Mouse (Mus musculus) limb, embryonic 15.5 days (tissue): ENCODE data around the gene Smim15. TPM values are rescaled to one million over a fixed set of nuclear protein-coding genes. Genes with fewer than 3 reads are reported as not detected.

ENCODE experiments used
- ATAC-seq: fragments of 200-750 bp; cut with Nextera tagmentation; 2 replicates; pipeline ENCODE4 v1.8.0; 2017; ENCODE audit warnings: low read depth, moderate TSS enrichment; ENCODE audit not compliant: insufficient number of reproducible peaks, low FRiP score, low TSS enrichment
- H3K27ac ChIP-seq: fragments of 300-500 bp; sonication (generic); 2 replicates; pipeline ENCODE4 v1.5.1; 2015; ENCODE audit warnings: moderate library complexity, mild to moderate bottlenecking, inconsistent platforms
- H3K27me3 ChIP-seq: fragments of 300-500 bp; sonication (generic); 2 replicates; pipeline ENCODE4 v1.6.1; 2015; ENCODE audit warnings: inconsistent platforms
- H3K36me3 ChIP-seq: fragments of 300-500 bp; sonication (generic); 2 replicates; pipeline ENCODE4 v1.6.1; 2015; ENCODE audit warnings: inconsistent platforms
- H3K4me1 ChIP-seq: fragments of 300-500 bp; sonication (generic); 2 replicates; pipeline ENCODE4 v1.6.1; 2015; ENCODE audit warnings: inconsistent platforms
- H3K4me2 ChIP-seq: fragments of 300-500 bp; sonication (generic); 2 replicates; pipeline ENCODE4 v1.6.1; 2015; ENCODE audit warnings: mild to moderate bottlenecking, inconsistent platforms
- H3K4me3 ChIP-seq: fragments of 300-500 bp; sonication (generic); 2 replicates; pipeline ENCODE4 v1.5.1; 2015; ENCODE audit warnings: mild to moderate bottlenecking, inconsistent platforms
- H3K9ac ChIP-seq: fragments of 300-500 bp; sonication (generic); 2 replicates; pipeline ENCODE4 v1.6.1; 2015; ENCODE audit warnings: inconsistent platforms
- H3K9me3 ChIP-seq: fragments of 300-500 bp; sonication (generic); 2 replicates; pipeline ENCODE4 v1.6.1; 2016; ENCODE audit warnings: inconsistent platforms
- WGBS: fragments of 180-500 bp; shearing (Covaris S2); methylation state at CpG from one replicate; pipeline ENCODE4 v1.1.7; 2015; 5-methylcytosine and 5-hydroxymethylcytosine counted together
- polyA plus RNA-seq: library from polyadenylated mRNA; unstranded; fragments of >200 nt; fragmentation: Nextera tagmentation; extraction: Ambion mirVana; gene quantifications from 2 replicates; pipeline ENCODE4 v1.2.1, GENCODE M21; 2015

Gene Smim15
- 52.2 and 55.3 TPM in 2 replicates for polyA plus RNA-seq

DNA sequence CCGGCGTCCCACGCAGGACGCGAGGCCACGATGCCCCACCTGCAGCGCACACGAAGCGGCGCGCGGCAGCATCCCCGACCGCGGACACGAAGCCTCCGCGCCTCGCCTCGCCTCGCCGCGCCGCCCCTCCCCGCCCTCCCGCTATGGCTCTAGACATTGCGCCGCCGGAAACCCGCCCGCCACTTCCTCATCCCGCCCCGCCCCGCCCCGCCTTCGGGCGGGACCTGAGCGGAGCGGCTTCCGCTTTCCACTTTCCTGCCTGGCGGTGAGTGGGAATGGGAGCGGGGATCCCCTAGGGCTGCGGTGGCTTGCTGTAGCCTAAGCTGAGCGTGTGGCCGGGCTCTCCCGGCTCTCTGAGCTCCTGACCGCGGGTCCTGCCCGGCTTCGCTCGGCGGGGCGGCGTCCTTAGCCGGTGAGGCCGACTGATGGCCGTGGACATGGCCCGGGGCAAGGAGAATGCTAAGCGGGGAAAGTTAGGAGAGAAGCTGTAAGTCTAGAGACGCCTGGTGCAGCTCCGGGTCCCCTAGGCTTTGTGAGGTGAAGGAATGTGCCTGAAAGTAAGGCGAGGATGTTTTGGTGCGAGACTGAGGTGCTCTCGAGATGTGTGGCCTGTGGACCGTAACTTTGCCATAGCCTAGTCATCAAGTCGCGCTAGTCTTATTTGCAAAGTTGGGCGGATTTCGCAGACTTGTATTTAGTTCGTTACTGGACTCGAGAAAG lies at the start of gene Smim15:
Smim15 (plus strand) TSS at position 225 of the 720 bp plus-strand sequence.
- Histone ChIP-seq H3K4me1 (peaks cover 26% of the 10 kb centered on the region), H3K27ac (peak within 1 kb of the TSS; percentile 96), H3K4me2 (peak within 1 kb of the TSS; percentile 60), H3K36me3 (peaks cover 10% of the 10 kb centered on the region), H3K27me3 (no peaks in the 10 kb centered on the region), H3K4me3 (peak within 1 kb of the TSS; percentile 97), H3K9me3 (no peaks in the 10 kb centered on the region), H3K9ac (peak within 1 kb of the TSS; percentile 100)
- ATAC-seq, result peak; percentile 95
- under 1% methylated on average over 70 of the region's 71 CpGs for WGBS

DNA sequence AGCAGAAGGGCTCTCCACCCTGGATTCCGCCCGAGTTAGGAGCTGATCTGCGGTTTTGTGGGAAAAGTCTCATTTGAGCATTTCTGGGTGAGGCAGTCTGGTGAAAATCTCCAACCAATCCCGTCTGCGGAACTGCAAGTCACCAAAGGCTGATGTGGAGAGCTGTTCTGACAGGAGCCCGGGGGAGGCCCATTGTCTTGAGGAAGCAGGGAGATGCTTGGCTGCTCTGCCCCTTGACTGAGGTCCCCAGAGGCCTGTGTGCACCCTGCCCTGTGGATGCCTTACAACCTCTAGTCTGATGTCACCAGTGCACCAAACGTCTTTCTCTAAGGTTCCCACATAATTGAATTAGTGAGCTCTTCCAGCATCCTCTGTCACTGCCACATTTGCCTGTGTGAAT lies 49.0 kb upstream of the Smim15 start:
- H3K9ac ChIP-seq, result no peak overlapping the region
- no peaks in the 10 kb centered on the region for H3K36me3 ChIP-seq
- H3K4me2 ChIP-seq, result no peak overlapping the region
- ATAC-seq, result no peak
- no peaks in the 10 kb centered on the region for H3K4me1 ChIP-seq
- no peaks in the 10 kb centered on the region for H3K9me3 ChIP-seq
- H3K27ac ChIP-seq, result no peak overlapping the region
- WGBS, result 67% methylated on average over 7 of the region's 7 CpGs
- H3K27me3 ChIP-seq, result no peaks in the 10 kb centered on the region
- no peak overlapping the region for H3K4me3 ChIP-seq

DNA sequence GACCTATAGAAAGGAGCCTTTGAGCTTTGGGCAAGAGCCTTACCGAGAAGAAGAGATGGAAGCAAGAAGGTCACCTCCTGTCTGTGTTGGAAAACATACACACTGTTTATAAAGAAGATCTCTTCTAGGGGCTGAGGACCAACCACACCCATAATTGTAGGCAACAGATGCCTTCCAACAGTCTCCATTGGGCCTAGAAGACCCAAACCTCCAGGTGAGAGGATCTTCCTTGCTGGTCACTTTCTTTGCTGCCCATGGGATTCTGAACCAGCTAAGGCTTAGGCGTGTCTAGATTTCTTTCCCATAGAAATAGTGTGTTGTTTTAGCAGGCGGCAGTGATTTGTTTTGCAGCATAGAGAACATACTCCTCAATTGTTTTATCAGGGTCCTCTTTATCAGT lies 47.9 kb upstream of the Smim15 start:
- H3K4me2 ChIP-seq, result no peak overlapping the region
- H3K4me1 ChIP-seq, result no peaks in the 10 kb centered on the region
- no peak for ATAC-seq
- H3K4me3 ChIP-seq, result no peak overlapping the region
- 94% methylated on average over 3 of the region's 3 CpGs for WGBS
- no peaks in the 10 kb centered on the region for H3K9me3 ChIP-seq
- no peak overlapping the region for H3K27ac ChIP-seq
- no peaks in the 10 kb centered on the region for H3K27me3 ChIP-seq
- H3K36me3 ChIP-seq, result no peaks in the 10 kb centered on the region
- H3K9ac ChIP-seq, result no peak overlapping the region

DNA sequence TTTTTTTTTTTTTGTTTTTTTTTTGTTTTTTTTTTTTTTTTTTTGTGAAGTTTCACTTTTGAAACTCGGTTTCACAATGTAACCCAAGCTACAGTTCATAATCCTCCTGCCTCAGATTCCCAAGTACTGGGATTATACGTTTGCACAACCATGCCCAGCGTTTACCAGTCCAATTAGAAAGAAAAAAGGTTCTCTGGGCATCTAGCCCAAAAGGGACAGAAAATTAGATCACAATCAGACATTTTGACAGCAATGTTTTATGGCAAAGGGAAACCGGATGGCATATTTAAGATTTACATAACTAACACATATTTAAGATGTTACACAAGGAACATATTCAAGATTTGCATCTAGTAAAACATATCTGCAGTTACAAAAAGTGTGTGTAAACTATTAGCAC lies 36.4 kb upstream of the Smim15 start:
- H3K27ac ChIP-seq, result no peak overlapping the region
- ATAC-seq, result no peak
- H3K36me3 ChIP-seq, result no peaks in the 10 kb centered on the region
- no peak overlapping the region for H3K4me2 ChIP-seq
- H3K4me3 ChIP-seq, result no peak overlapping the region
- no peaks in the 10 kb centered on the region for H3K27me3 ChIP-seq
- no peaks in the 10 kb centered on the region for H3K4me1 ChIP-seq
- no peak overlapping the region for H3K9ac ChIP-seq
- no peaks in the 10 kb centered on the region for H3K9me3 ChIP-seq
- 79% methylated on average over 4 of the region's 4 CpGs for WGBS

DNA sequence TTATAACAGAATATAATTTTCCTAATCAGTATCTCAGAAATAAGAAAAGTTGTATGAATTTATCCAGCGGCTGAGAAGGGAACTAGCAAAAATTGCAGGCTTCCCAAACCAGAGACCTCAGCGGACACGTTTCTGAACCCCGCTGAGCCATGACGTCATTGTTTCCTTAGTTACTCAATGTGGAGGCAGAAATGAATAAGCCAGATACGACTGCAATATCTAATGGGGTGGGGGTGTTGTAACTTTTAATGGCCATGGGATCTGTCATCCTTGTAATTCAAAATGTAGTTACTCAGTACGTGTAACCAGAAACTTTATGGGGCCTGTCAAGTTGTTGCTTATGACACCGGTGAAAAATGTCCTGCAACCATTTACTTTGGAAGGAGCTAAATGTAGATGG lies 31.1 kb upstream of the Smim15 start:
- H3K9me3 ChIP-seq, result no peaks in the 10 kb centered on the region
- H3K27me3 ChIP-seq, result no peaks in the 10 kb centered on the region
- no peaks in the 10 kb centered on the region for H3K4me1 ChIP-seq
- H3K36me3 ChIP-seq, result no peaks in the 10 kb centered on the region
- WGBS, result 54% methylated on average over 8 of the region's 8 CpGs
- ATAC-seq, result no peak
- H3K9ac ChIP-seq, result no peak overlapping the region
- no peak overlapping the region for H3K27ac ChIP-seq
- H3K4me2 ChIP-seq, result no peak overlapping the region
- H3K4me3 ChIP-seq, result no peak overlapping the region

DNA sequence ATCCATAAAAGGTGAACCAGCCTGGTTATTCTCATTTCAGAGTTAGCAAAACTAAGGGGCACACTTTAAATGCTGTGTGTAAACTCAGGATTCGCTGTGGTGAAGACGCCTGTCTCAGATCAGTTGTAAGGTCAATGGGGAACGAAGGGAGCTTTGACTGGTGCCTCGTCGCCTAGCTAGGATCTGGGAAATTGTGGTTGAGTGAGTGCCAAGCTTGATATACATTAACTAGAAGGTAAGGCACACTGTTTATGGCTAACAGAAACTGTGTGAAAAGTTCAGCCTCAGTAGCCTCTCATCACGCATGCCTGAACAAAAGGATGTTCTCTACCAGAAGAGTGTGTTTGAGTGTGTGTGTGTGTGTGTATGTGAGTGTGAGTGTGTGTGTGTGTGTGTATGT lies 30.4 kb upstream of the Smim15 start:
- H3K4me1 ChIP-seq, result no peaks in the 10 kb centered on the region
- H3K9ac ChIP-seq, result no peak overlapping the region
- ATAC-seq, result no peak
- WGBS, result 73% methylated on average over 6 of the region's 6 CpGs
- H3K4me3 ChIP-seq, result no peak overlapping the region
- no peak overlapping the region for H3K4me2 ChIP-seq
- H3K9me3 ChIP-seq, result no peaks in the 10 kb centered on the region
- no peak overlapping the region for H3K27ac ChIP-seq
- H3K36me3 ChIP-seq, result no peaks in the 10 kb centered on the region
- H3K27me3 ChIP-seq, result no peaks in the 10 kb centered on the region

DNA sequence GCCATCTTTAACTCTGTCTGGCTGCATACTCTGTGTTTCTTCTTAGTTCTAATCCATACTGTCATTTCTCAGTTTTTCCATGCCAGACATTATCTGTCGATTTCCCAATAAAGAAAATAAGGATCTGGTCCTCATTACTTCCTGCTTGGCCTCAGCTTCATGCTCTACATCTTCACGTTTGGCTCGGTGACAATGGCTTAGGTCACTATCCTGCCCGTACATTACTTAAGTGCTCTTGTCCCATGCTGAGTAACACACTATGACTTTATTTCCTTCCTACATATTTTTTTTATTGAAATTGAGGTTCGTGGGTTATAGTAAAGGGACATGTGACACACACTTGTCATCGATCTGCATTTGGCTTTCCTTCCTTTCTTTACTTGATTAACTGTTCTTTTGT lies 29.1 kb upstream of the Smim15 start:
- no peak overlapping the region for H3K4me2 ChIP-seq
- no peaks in the 10 kb centered on the region for H3K36me3 ChIP-seq
- no peak overlapping the region for H3K9ac ChIP-seq
- no peaks in the 10 kb centered on the region for H3K4me1 ChIP-seq
- ATAC-seq, result no peak
- no peaks in the 10 kb centered on the region for H3K27me3 ChIP-seq
- no peaks in the 10 kb centered on the region for H3K9me3 ChIP-seq
- no peak overlapping the region for H3K4me3 ChIP-seq
- H3K27ac ChIP-seq, result no peak overlapping the region
- 68% methylated on average over 6 of the region's 6 CpGs for WGBS

DNA sequence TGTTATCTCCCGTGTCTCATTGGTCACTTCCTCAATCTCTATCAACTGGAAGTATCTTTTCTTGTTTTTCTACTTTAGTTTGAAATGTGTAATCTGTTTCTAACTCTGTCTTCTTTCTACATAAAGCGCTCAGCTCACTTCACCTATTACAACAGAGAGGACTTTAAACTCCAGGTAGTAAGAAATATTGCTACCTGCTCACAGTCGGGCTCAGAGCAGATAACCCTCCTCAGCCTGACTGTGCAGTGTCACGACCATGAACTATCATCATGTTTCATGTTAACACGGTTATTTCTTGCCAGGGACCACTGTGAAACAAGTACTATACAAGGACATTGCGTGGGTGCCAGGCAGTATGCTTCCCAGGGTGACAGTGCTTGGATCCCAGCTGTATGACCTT lies 26.9 kb upstream of the Smim15 start:
- WGBS, result 84% methylated on average over 6 of the region's 6 CpGs
- Histone ChIP-seq H3K9me3 (no peaks in the 10 kb centered on the region), H3K4me2 (no peak overlapping the region), H3K4me3 (no peak overlapping the region), H3K36me3 (no peaks in the 10 kb centered on the region), H3K9ac (no peak overlapping the region), H3K4me1 (no peaks in the 10 kb centered on the region), H3K27ac (no peak overlapping the region), H3K27me3 (no peaks in the 10 kb centered on the region)
- no peak for ATAC-seq

DNA sequence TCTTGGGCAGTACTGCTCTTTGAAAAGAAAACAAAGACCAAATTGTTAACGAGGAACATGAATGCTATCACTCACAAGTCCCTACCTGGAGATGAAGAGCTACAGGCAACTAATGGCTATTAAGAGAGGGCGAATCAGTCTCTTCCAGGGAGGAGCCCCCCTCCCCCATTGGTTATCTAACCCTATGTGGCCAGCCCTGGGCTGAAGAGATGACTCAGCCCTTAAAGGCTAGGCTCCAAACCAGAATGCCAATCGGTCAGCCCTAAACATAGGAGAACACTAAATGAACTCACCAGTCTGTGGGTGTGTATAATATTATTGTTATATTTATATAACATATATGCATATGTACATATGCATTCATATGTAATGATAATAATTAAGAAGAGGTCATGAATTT lies 18.4 kb upstream of the Smim15 start:
- no peaks in the 10 kb centered on the region for H3K36me3 ChIP-seq
- no peak overlapping the region for H3K4me2 ChIP-seq
- WGBS, result 78% methylated on average over 3 of the region's 3 CpGs
- H3K27me3 ChIP-seq, result no peaks in the 10 kb centered on the region
- no peaks in the 10 kb centered on the region for H3K4me1 ChIP-seq
- H3K27ac ChIP-seq, result no peak overlapping the region
- no peak for ATAC-seq
- H3K9me3 ChIP-seq, result no peaks in the 10 kb centered on the region
- H3K9ac ChIP-seq, result no peak overlapping the region
- H3K4me3 ChIP-seq, result no peak overlapping the region

DNA sequence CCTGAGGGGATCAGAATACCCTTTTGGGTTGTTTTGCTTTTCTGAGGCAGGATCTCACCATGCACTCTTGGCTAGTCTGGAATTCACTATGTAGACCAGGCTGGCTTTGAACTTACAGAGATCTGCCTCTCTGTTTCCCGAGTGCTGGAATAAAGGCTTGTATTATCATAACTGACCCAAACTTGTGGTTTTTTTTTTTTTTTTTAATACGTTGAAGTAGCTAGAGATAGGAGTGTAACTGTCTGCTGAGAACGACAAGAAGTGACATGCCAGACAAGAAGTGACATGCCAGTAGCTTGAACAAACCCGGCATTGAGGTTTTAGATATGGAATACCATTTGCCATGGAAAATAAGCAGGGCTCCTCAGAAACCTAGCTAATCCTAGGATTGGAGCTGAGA lies 11.5 kb upstream of the Smim15 start:
- Histone ChIP-seq H3K27me3 (no peaks in the 10 kb centered on the region), H3K4me3 (no peak overlapping the region), H3K27ac (no peak overlapping the region), H3K9ac (no peak overlapping the region), H3K4me1 (no peaks in the 10 kb centered on the region), H3K4me2 (no peak overlapping the region), H3K9me3 (no peaks in the 10 kb centered on the region), H3K36me3 (no peaks in the 10 kb centered on the region)
- ATAC-seq, result no peak
- 87% methylated on average over 4 of the region's 4 CpGs for WGBS

DNA sequence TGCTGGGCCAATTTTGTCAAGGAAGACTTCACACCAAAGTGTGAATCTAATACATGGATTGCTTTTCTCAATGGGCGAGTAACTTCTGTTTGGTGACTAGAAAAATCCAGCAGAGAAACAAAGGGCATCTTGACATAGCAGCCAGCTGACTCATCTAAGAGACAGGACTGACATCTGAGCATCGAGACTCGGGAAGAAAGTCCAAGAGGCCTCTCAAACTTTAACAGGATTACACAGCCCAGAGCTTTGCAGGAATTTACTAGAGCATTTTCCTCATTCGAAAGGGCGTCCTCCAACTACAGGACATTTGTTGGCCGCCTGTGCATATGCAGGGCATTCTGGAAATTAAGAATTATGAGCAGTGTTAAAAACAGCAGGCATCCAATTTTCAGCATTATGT lies 4.9 kb upstream of the Smim15 start:
- no peak for ATAC-seq
- Histone ChIP-seq H3K9me3 (no peaks in the 10 kb centered on the region), H3K36me3 (no peaks in the 10 kb centered on the region), H3K27ac (no peak overlapping the region), H3K4me2 (no peak overlapping the region), H3K27me3 (no peaks in the 10 kb centered on the region), H3K4me1 (peaks cover 18% of the 10 kb centered on the region), H3K4me3 (no peak overlapping the region), H3K9ac (no peak overlapping the region)
- 59% methylated on average over 6 of the region's 6 CpGs for WGBS

DNA sequence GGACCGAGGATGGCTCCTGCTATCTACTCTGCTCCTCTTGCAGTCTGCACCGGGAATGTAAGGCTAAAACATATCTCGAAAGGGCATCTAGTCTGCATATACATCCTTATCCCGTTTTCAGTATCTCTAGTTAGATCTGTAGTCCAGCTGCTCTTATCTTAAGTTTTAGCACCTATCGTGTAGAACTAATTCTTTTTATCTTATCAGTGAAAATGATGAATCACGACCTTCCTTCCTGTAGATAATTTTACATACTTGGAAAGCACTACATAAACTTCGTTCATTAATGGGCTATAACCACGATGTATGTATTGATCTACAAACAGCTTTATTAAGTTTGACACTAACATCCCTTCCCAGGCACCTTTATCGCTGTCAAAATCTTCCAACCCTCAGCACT lies 4.3 kb upstream of the Smim15 start:
- H3K27ac ChIP-seq, result no peak overlapping the region
- no peak for ATAC-seq
- H3K9ac ChIP-seq, result no peak overlapping the region

DNA sequence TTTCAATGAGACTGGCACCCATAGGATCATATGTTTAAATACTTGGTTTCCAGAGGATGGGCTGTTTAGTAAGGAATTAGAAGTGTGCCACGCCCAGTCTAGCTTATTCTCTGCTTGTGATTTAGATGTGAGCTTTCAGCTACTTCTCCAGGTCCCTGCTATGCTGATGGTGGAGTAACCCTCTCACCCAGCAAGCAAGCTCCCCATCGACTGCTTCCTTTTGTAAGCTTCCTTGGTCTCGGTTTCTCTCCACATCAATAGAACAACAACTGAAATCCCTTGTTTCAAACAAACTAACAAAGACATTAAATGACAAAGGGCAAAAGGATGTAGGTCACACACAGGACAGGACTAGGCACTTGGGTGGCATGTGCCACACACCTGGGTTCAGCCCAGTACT lies 3.8 kb upstream of the Smim15 start:
- H3K27ac ChIP-seq, result no peak overlapping the region
- no peaks in the 10 kb centered on the region for H3K27me3 ChIP-seq
- no peaks in the 10 kb centered on the region for H3K9me3 ChIP-seq
- WGBS, result 85% methylated on average over 3 of the region's 3 CpGs
- no peak overlapping the region for H3K9ac ChIP-seq
- H3K4me1 ChIP-seq, result peaks cover 20% of the 10 kb centered on the region
- H3K36me3 ChIP-seq, result no peaks in the 10 kb centered on the region
- no peak overlapping the region for H3K4me2 ChIP-seq
- ATAC-seq, result no peak
- no peak overlapping the region for H3K4me3 ChIP-seq

More for the DNA sequence above, 4.3 kb upstream of the Smim15 start:
- Histone ChIP-seq H3K36me3 (no peaks in the 10 kb centered on the region), H3K4me1 (peaks cover 18% of the 10 kb centered on the region), H3K9me3 (no peaks in the 10 kb centered on the region), H3K27me3 (no peaks in the 10 kb centered on the region), H3K4me2 (no peak overlapping the region), H3K4me3 (no peak overlapping the region)
- WGBS, result 73% methylated on average over 9 of the region's 9 CpGs
